Mouse (Mus musculus): ENCODE results near the gene Samhd1. TPM values are rescaled to one million over a fixed set of nuclear protein-coding genes. Genes with fewer than 3 reads are reported as not detected.

Gene Samhd1
- total RNA-seq, 2 experiments from 2014 or later: 18.0 to 18.7 TPM

DNA sequence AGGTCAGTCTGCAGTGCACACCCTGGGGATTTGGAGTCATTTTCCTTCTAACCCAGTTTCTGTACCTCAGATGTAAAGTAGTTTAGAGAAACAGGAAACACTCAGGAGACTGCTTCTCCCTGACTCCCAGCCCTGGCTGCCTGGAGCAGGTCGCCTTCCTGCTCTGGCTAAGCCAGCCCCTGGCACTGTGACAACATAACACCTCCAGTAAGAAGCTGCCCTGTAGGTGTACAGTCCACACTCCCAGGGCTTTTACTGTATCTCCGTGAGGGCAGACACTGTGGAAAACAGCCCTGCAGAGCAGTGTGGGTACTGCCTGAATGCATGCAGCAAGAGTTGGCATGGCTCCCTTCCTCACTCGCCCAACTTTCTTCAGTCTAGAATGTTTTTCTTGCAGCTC is 59.4 kb downstream of the Samhd1 start:
- intact Hi-C loops (cut with DNase I): no loop called here
- DNase-seq: peak; percentile 39

DNA sequence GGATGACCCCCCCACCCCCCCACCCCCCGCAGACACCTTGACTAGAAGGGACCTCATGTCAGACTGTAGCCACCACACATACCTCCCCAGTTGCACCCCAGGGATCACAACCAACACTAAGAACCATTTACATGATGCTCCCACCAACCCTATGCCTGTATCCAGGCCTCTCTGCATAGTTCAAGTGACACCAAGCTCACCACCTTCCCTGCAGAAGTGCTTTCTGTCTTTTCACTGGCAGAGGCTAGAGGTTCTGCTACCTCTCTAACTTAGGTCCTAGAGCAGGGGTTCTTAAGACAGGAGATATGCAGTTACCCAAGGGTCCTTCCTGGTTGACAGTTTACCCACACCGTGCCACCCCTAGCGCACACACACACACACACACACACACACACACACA is 59.8 kb downstream of the Samhd1 start:
- no peak for DNase-seq
- intact Hi-C loops (cut with DNase I): no loop called here

DNA sequence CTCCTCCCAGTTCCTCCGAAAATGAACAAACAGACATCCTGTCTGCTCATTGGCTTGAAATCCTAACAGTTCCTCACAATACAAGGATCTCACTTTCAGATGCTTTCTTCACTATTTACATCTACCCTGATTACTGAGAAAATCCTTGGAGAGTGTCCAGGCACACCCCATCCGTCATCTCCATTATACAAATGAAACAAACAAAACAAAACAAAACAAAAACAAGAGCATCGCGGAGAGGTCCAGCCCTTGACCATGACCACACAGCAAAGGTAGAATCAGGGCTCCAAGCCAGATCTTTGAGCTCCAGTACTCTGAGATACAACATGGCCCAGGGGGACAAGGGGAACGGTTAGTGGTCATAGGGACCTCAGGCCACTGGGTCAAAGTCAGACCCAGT is 60.3 kb downstream of the Samhd1 start:
- intact Hi-C loops (cut with DNase I): no loop called here
- DNase-seq: no peak

DNA sequence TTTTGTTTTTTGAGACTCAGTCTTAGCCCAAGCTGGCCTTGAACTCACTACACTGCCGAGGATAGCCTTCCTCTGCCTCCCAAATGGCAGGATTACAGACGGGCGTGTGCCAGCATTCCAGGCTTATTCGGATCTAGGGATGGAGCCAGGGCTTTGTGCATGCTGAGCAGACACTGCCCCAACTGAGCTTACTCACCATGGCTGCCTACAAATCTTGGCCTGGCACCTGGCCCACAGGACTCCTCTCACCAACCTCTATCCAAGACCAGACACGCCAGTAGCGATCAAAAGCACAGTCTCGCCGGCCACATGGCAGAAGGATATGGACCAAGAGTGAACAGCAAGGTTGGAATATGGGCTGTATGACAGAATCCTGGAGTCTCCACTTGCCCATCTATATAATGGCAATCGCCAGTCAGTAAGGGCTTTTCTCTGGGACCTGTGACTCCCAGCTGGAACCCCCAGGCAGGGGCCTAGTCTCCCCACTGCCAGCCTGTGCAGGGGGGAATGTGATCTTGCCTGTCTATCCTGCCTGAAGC is 60.8 kb downstream of the Samhd1 start:
- peak; percentile 91 for DNase-seq
- intact Hi-C loops (cut with DNase I): no loop called here

DNA sequence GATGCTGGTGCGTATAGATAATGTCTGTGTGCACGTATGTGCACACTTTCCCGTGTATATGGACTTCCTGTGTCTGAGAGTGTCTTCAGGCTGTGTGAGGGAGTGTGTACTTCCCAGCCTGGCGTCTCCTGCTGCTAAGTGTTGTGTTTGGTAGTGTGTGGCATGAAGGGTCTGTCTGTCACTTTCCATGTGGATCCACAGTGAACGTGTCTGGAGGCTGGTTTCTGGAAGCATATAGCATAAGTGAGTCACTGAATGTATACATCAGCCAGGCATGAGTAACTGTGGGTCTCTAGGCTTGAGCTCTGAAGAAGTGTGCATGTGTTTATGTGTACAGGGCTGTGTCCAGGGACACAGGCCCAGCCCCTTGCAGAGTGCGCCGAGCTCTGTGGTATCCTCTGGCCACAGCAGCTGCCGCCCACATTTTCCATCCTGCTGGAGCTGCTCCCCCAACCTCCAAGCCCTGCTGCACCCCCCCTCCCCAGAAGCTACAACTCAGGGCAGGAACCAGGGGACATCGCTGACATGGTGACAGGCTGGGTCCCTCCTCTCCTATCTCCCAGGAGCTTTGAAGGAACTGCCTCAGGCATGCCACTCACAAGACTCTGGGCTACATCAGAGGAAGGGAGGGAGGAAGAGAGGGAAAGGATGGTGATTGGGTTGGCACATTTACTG is 61.5 kb downstream of the Samhd1 start:
- DNase-seq: no peak
- intact Hi-C loops (cut with DNase I): no loop called here

DNA sequence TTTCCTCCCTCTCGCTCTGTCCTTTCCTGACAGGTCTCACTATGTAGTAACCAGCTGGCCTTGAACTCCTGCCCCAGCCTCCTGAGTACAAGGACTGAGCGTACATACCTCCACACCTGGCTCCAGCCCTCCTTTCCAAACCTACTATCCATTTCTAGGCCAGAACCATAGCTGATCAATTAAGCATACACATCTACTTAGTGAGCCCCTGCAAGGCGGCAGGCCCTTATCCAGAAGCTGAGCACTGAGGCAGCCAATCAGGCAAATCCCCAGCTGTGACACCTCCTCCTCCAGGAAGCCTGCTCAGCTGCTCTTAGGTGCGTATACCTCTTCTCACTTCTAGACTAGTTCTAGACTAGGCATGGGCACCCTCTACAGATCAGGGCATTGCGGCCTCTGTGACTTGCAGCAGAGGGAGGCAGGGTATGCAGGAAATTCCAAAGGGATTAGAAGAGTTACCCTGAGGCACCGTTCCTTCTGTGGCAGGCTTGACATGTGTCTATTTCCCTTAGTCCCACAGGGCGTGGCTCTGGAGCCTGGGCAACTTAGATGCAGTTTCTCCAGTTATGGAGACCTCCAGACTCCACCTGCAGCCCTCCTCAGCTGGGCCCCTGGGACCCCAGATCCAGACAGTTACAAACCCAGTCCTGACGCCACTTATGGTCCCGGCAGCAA is 62.6 kb downstream of the Samhd1 start:
- DNase-seq: no peak
- intact Hi-C loops (cut with DNase I): no loop called here

DNA sequence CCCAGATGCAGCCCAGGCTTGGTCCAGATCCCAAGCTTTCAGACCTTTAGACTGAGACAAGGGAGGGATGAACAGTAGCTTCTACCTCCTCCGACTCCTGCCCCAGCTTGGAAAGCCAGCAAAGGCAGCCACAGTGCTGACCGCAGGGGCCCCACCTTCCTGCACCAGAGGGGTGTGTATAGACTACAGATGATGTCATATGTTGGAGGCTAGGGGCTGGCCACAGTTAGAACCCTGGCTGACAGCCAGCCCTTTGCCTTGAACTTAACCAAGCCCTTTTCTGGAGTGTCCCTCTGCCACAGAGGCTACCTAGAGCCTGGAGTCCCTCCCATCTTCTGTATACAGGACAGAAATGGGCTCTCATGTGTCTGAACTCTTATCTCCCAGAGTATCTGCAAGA is 63.5 kb downstream of the Samhd1 start:
- DNase-seq: peak; percentile 68
- intact Hi-C loops (cut with DNase I): no loop called here

DNA sequence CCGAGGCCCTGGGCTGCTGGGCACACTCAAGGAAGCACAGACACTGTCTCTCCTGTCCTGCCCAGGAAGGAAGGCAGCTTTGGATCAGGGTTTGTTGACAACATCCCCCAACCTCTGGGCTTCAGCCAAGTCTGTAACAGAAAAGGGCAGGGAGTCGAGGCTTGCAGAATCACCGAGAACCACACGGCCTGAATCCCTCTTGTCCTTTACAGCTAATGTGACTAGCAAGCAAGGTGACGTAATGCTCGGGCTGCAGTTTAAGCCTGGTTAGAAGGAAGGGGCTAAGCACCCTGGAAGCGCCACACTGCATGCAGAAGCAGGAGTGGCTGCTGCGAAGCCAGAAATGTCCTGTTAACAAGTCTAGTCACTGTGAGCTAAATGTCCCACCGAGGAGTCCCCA is 64.7 kb downstream of the Samhd1 start:
- intact Hi-C loops (cut with DNase I): no loop called here
- peak; percentile 71 for DNase-seq

DNA sequence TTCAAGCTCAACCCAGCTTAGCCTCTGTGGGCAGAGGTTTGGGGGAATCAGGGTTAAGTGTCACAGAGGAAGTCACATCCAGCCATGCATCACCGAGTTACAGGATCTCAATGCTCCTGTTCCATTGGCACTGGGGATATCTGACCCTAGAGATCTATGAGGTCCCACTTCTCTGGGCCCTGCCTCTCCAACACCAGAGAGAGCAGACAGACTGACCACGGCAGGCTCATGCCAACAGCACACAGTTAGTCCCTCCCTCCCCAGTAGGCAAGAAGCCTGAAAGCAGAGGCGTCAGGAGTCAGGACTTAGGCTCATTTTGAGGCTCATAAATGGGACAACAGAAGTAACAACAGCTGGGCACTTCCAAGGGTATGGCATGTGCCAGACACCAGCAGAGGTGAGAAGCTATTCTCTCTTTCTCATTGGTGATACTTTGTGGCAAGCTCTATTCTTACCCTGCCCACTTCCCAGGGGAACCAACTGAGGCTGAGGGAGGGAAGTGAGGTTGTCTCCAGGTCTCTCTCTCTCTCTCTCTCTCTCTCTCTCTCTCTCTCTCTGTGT is 65.2 kb downstream of the Samhd1 start:
- intact Hi-C loops (cut with DNase I): no loop called here
- no peak for DNase-seq

DNA sequence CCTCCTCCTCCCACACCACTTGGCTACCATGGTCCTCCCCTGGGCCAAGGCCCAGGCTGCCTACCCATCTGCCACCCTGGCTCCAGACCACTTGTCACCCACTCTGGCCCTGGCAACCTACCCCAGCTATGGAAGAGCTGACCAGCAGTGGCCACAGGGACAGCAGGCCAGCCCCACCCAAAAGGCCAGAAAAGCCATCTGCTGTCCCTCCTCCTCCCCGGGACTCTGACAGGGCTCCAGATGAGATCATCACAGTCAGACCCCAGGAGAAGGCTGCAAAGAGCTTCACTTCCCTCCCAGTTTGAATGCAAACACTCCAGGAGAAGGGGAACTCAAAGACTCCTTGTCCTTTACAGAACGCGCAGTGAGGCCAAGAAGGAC is 65.7 kb downstream of the Samhd1 start:
- peak; percentile 92 for DNase-seq
- intact Hi-C loops (cut with DNase I): no loop called here

DNA sequence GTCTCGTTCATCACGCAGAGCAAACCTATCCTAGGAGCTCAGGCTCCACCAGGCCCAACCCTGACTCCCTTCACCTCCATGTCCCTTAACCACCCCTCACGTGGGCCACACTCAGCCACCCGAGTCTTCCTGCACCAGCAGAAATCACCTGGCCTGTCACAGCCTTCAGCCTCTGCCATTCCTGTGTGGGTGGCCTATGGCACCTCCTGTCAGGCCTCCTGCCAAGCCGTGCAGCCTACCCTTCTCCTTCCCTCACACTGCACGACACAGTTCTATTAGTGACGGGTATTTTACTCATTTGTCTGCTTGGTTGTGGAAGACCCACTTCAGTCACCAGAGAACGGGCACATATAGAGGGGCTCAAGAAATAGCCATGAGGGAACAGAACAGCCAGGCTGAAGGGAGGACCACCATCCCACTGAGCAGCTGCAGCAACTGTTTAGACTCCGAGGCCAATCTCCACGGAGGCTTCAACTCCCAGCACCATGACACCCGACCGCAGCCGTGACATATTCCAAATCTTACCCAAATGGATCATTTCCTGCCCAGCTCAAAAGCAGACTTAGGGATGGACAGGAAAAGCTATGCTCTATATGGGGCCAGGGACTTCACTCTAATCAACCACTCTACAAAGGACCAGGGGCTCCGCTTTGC is 66.2 kb downstream of the Samhd1 start:
- DNase-seq: peak; percentile 60
- intact Hi-C loops (cut with DNase I): no loop called here

DNA sequence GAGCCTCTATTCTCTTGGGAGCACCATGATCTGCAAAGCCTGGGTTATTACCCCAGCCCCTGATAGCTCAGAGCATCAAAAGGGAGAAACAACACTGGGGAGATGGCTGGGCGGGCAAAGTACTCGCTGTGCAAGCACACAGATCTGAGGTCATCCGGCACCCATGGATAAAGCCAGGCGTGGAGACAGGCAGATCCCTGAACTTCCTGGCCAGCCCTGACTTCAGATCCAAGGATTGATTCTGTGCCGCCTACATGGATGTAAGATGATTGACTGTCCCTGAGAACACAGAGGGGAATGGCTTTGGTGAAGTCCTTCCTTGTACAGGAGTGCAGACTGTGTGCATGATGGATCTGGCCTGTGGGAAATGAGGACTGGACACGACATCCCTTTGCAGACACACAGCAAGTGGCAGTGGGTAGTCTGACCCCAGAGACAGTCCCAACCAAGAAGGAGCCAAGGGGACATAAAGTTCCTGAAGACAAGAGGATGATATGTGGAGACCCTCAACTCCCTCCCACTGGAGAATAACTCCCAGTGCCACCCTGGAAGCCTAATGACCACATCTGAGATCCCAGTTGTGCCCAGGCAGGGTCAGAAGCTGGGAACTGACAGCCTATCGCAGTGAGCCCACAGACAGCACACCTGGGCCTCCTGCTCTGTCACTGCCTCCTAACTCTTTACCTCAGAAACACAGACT is 68.2 kb downstream of the Samhd1 start:
- intact Hi-C loops (cut with DNase I): no loop called here
- no peak for DNase-seq

DNA sequence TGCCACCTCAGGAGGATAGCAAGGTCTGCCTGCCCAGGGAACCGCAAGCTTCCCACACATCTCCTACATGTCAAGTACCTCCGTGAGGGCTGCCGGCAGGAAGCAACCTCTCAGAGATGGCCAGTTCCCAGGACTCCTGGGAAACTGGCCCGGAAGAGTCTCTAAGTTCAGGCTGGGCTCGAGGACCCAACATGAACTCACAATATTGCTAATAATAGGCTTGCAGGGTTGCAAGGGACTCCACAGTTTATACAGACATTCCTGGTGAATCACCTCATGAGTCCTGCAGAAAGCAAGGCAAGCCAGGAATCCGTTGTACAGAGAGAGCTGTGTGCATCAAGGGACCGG is 69.2 kb downstream of the Samhd1 start:
- intact Hi-C loops (cut with DNase I): no loop called here
- DNase-seq: no peak

DNA sequence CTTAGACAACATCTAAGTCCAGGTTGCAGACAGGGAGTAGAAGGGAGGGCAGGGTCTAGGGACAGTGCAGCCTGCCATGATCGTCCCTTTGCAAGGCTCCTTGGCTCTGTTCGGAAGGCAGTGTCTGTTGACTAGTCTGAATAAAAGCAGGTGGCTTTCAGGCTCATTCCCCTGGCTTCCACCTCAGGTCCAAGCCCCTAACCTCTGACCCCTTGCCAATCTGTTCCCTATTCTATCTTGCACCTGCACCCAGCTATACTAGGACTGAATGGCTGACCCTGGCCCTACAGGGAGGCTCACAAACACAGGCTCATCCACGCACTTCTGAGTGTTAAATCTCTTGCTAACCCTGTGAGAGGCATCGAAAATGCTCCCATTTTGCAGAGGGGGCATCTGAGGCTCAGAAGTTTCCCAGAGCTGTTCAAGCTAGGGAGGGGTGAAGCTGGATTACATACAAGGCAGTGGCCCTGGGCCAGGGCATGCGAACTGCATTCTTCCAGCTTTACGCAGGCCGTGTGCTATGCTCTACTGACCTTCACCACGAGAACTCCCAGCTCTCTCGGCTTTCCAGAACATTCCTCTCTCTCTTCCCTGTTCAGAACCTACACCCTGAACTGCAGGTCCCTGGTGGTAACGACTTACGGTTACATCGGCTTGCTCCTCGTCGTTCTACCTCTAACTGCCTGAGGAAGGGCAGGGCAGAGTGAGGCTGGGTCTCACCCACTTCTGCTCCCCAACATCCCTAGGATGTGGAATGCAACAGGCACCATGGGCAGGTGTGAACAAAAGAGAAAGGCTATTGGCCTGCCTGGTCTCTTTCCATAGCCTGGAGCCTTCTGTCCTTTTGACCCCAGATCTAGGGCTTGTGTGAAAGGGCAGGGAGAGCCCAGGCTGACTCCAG is 69.8 kb downstream of the Samhd1 start:
- DNase-seq: no peak
- intact Hi-C loops (cut with DNase I): no loop called here

DNA sequence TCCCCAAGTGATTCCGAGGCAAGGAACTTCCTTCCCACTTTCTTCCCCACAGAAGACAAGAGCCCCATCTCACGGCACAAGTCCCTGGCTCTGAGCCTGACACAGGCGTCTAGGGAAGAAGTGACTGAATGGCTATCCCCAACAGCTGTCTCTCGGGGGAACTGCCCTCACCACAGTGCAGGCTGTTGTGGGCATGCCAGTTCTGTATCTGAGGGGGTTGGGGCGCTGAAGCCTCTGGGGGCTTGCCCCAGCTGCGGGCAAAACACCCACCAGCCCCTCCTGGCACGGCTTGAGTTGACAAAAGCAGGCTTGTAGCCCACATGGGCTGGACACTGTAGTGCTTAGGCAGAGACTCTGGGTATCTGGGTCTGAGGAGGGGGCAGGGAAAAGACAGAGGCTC is 70.9 kb downstream of the Samhd1 start:
- intact Hi-C loops (cut with DNase I): no loop called here
- DNase-seq: peak; percentile 73

DNA sequence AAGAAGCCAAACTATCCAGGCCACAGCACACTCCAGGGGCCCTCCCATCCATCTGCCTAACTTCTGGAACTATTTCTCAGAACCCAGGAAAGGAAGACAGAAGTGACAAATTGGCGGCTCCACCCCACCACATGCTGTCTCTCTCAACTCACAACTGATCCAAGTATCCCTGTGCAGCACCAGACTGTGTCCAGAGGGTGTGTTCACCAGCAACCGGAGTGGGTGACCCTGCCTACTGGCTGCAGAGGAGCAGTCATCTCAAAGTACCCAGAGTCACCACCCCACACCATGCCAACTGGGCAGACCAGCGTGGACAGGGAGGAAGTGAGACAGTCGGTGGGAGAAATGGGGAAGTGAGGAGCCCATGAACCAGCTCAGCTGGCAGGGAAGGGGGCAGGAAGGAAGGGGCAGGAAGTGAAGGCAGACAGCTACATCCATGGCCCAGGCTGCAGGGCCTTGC is 71.8 kb downstream of the Samhd1 start:
- intact Hi-C loops (cut with DNase I): no loop called here
- peak; percentile 40 for DNase-seq

DNA sequence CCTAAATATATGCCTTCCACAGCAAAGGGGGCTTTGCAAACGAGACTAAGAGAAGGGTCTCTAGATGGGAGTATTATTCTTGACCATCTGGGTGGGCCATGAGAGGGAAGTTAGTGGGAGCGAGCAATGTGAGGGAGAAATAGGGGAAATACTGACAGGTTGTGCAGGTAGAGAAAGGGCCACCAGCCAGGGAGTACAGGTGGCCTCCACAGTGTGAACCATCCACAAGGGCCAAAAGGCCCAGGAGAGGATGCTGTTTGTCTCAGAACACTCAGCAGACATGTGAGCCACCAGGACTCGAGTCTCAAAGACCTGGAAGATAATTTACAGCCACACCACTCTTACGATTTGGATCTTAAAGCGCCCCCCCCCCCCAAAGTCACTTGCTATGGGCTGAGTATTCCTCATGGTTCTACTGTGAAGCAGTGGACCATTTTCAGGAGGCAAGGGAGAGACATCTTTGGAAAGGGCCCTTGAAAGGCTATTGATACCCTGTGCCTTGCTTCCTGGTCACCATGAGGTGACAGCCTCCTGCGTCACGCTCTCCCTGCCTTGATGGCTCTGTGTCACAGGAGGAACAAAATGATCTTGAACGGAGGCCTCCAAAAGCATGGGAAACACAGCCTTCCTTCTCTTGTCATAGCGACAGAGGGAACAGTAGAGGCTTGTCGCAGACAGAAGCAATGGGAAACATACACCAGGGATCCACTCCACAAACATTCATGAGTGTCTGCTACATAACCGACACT is 74.3 kb downstream of the Samhd1 start:
- DNase-seq: no peak
- intact Hi-C loops (cut with DNase I): no loop called here

DNA sequence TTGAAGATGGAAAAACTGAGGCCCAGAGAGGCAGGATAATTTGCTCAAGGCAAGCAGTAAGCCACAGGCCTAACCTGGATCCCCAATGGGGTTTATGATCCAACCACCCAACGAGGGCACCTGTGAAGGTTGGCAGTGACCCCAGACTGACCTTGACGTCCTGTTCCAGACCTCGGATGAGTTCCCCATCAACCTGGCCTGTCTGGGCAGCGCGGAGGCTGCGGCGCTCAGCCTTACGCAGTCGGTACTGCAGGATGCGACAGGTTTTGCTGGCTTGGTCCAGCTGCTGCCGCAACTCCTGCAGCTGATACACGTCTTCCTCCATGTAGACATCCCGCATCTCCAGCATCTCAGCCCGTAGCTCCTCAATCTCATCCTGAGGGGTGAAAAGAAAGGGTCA is 75.0 kb downstream of the Samhd1 start:
- intact Hi-C loops (cut with DNase I): no loop called here
- DNase-seq: no peak

DNA sequence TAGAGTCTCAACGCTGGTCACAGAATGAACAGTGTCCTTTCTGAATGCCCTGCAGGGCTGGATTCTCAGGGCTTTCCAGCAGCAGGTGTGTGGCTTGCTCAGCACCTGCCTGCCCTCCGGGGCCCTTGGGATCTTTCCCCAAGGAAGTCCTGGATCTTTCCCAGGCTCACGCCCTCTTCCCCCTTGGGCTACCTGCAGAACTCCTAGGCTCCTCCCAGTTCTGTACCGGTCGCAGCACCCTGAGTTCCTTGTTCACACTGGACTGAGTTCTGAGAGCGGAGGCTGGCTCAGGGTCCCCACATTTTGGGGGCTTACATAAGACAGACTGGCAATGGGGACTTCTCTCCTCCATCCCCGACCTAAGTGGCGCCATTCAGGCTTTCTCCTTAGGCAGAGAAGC is 75.9 kb downstream of the Samhd1 start:
- intact Hi-C loops (cut with DNase I): no loop called here
- DNase-seq: no peak

Data from left cerebral cortex, postnatal 4 days (tissue).